Mouse (Mus musculus): ENCODE measurements around the gene Ivd. TPM values are rescaled to one million over a fixed set of nuclear protein-coding genes. Genes with fewer than 3 reads are reported as not detected.
A peak's percentile ranks its signal among the peaks of the same experiment; 100 is the strongest.

The Ivd gene
- 68.9 and 79.2 TPM in 2 replicates for polyA plus RNA-seq (2015; fragmentation: Nextera tagmentation; extraction: Ambion mirVana)

DNA sequence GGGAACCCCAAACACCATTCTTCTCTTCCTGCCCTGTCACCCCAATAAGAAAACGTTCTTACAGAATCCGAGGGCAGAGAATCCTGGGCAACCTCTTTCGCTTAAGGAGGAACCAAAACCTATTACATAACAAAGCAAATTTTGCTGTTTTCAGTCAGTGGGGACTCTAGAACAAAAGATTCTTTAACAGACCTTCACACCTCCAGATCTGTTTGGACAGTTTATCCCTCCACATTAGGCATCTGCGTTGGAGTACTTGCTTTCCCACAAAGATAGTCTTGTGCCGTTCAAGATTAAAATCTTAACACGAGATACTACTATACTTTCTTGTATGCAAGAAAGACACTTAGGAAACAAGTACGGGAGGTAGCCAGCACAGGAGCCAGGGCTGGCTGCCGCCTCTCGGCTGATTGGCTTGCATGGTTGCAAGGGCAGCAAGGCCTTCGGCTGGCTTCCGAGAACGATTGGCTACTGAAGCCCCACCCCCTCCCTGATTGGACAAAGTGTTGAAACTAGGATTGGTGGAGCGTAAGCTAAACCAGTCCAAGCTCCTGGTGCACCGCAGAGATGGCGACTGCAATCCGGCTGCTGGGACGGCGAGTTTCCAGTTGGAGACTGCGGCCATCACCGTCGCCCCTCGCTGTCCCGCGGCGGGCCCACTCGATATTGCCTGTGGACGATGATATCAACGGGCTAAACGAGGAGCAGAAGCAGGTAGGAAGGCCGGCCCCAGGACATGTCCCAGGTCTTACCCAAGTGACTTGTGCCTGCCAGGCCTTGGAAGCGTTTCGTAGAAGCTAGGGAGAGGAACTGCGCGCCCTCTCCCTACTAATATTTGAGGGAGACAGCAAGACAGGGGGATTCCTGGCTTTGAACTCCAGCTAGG is at the start of gene Ivd:
Gene Ivd, plus strand, starts transcription at position 501 of the 886 bp plus-strand sequence.
- peak; percentile 98 for ATAC-seq (replicated peaks; ENCODE audit: low FRiP score, low read depth)
- Histone ChIP-seq H3K27ac (peak within 1 kb of the TSS; percentile 54; the same call in 1 of the 2 replicates), H3K4me1 (replicated peaks; ENCODE audit: insufficient read depth, low read length) (peaks cover 8% of the 10 kb centered on the region; the same call in 1 of the 2 replicates), H3K4me3 (replicated peaks; ENCODE audit: low read depth, low read length) (peak within 1 kb of the TSS; percentile 65), H3K36me3 (ENCODE audit: insufficient read depth, low read length) (no peaks in the 10 kb centered on the region), H3K4me2 (ENCODE audit: low read length) (peak within 1 kb of the TSS; percentile 85), H3K9ac (ENCODE audit: low read depth, low read length) (peak within 1 kb of the TSS; percentile 74), H3K27me3 (ENCODE audit: insufficient read depth, low read length) (no peaks in the 10 kb centered on the region), H3K9me3 (replicated peaks; ENCODE audit: low read length) (no peaks in the 10 kb centered on the region)
- under 1% methylated on average over 34 of the region's 34 CpGs for WGBS
- no peak for TF ChIP-seq CTCF (IDR thresholded peaks at IDR 0.05; ENCODE audit: low read depth)
- DNase-seq (ENCODE audit: low spot score) = peak; percentile 95

DNA sequence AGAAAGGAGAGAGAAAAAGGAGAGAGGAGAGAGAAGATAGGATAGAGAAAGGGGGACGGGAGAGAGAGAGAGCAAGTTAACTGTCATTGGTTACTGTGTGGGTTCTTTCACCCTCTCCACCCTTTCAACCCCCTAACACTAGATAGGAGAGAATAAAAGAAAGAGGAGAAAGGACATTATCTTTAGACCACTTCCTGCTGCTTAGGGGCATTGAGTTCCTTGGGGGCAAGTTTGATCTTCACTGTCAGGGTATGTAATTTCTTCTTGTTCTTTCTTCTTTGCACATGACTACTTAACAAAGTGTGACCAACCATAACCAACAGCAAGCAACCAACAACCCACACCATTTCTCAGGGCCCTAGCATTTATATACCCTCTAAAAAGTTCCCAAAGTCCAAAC is 49.0 kb upstream of the Ivd start:
- Histone ChIP-seq H3K36me3 (ENCODE audit: insufficient read depth, low read length) (0 out of 2 replicates have a peak, but pooled peaks cover 4% of the 10 kb centered on the region), H3K4me1 (replicated peaks; ENCODE audit: insufficient read depth, low read length) (no peaks in the 10 kb centered on the region; the same call in 1 of the 2 replicates), H3K27me3 (ENCODE audit: insufficient read depth, low read length) (no peaks in the 10 kb centered on the region), H3K4me2 (ENCODE audit: low read length) (no peak overlapping the region), H3K4me3 (replicated peaks; ENCODE audit: low read depth, low read length) (no peak overlapping the region), H3K9me3 (replicated peaks; ENCODE audit: low read length) (no peaks in the 10 kb centered on the region), H3K9ac (ENCODE audit: low read depth, low read length) (no peak overlapping the region), H3K27ac (no peak overlapping the region)
- TF ChIP-seq CTCF (IDR thresholded peaks at IDR 0.05; ENCODE audit: low read depth) = no peak
- 69% methylated on average over 1 of the region's 1 CpGs for WGBS
- DNase-seq (ENCODE audit: low spot score) (no peak), ATAC-seq (replicated peaks; ENCODE audit: low FRiP score, low read depth) (no peak)

DNA sequence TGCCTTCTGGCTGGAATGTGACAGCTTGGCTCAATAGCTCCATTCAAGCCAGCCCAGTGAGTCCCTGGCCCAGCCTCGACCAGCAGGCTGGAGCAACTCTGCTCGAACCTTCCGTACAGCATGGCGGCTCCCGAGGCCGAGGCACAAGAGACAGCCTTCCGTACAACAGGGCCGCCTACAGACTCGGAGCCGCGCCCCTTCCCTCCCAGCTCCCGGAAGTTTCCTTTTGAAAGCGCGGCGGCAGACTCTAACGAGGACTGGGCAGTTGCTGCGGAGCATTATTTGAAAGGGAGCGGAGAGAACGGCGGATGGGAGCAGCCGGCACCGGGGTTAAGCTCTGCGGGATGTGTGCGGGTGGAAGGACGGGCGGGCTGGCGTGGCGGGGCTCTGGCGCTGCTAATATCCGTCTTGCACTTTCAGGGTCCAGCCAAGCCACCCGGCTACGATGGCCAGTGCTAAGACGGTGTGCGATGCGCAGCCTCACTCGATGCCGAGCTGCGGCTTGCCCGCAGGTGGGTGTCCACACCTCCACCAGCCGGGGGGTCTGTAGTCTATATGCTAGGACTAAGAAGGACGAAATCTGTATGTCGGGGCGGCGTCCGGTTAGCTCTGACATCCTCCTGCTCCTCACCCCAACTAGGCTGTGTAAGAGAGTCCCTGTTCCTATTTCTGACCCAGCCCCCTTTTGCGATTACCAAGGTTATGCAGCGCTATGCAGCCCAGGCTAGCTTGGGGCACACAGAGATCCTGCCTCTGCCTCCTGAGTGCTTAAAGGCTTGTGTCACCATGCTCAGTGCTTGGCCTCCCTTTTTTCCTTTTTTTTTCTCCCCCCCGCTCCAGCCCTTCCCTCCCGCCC is 47.5 kb upstream of the Ivd start, which contains the start of gene Knstrn:
Gene Knstrn, plus strand, starts transcription at position 23 of the 856 bp plus-strand sequence.
- peak within 1 kb of the TSS; percentile 67 for H3K9ac ChIP-seq (ENCODE audit: low read depth, low read length)
- H3K27ac ChIP-seq = no peak within 1 kb of the TSS
- H3K4me3 ChIP-seq (replicated peaks; ENCODE audit: low read depth, low read length) = peak within 1 kb of the TSS; percentile 72
- H3K4me2 ChIP-seq (ENCODE audit: low read length) = peak within 1 kb of the TSS; percentile 88
- H3K9me3 ChIP-seq (replicated peaks; ENCODE audit: low read length) = no peaks in the 10 kb centered on the region
- no peaks in the 10 kb centered on the region for H3K27me3 ChIP-seq (ENCODE audit: insufficient read depth, low read length)
- WGBS = under 1% methylated on average over 49 of the region's 49 CpGs
- no peak; the same call in 1 of the 2 replicates for TF ChIP-seq CTCF (IDR thresholded peaks at IDR 0.05; ENCODE audit: low read depth)
- peak; percentile 85 for ATAC-seq (replicated peaks; ENCODE audit: low FRiP score, low read depth)
- peaks cover 10% of the 10 kb centered on the region; the same call in 1 of the 2 replicates for H3K36me3 ChIP-seq (ENCODE audit: insufficient read depth, low read length)
- DNase-seq (ENCODE audit: low spot score) = peak; percentile 97
- H3K4me1 ChIP-seq (replicated peaks; ENCODE audit: insufficient read depth, low read length) = no peaks in the 10 kb centered on the region; the same call in 1 of the 2 replicates

DNA sequence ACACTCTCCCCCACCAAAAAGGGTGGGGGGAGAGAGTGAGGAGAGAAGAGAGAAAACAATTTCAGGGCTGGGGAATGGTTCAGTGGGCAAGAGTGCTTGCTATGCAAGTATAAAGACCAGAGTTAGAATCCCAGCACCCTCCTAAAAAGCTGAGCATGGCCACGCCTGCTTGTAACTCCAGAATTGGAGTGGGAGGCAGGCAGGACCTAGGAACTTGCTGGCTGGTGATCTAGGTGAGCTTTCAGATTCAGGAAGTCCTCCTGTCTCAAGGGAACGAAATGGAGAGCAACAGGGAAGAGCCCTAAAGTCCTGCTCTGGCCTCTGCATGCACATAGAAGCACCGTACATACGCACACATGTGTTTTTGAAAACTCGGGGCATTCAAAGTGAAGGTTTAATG is 39.0 kb upstream of the Ivd start:
- 89% methylated on average over 5 of the region's 5 CpGs for WGBS
- H3K4me2 ChIP-seq (ENCODE audit: low read length) = no peak overlapping the region
- DNase-seq (ENCODE audit: low spot score) (no peak), ATAC-seq (replicated peaks; ENCODE audit: low FRiP score, low read depth) (no peak)
- H3K36me3 ChIP-seq (ENCODE audit: insufficient read depth, low read length) = peaks cover 15% of the 10 kb centered on the region; the same call in 1 of the 2 replicates
- no peak overlapping the region for H3K27ac ChIP-seq
- no peaks in the 10 kb centered on the region for H3K27me3 ChIP-seq (ENCODE audit: insufficient read depth, low read length)
- H3K4me1 ChIP-seq (replicated peaks; ENCODE audit: insufficient read depth, low read length) = no peaks in the 10 kb centered on the region
- no peak overlapping the region for H3K9ac ChIP-seq (ENCODE audit: low read depth, low read length)
- TF ChIP-seq CTCF (IDR thresholded peaks at IDR 0.05; ENCODE audit: low read depth) = no peak
- H3K4me3 ChIP-seq (replicated peaks; ENCODE audit: low read depth, low read length) = no peak overlapping the region
- H3K9me3 ChIP-seq (replicated peaks; ENCODE audit: low read length) = no peaks in the 10 kb centered on the region

DNA sequence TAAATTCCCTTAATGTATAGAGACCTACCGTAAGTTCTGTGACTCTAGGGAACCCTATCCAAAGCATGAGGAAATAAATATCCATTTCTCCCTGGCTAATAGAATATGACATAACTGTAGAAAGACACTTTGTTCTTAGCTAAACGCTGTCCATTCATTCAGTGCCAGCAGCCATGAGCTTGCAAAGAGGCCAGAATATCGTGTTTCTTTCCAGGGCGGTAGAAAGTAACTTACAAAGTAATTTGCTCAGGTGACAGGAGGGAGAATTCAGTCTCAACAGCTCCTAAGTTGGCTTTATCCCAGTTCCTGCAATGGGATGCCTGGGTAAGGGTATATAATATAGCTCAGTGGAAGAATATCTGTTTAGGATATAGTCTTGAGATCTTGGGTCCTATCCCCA is 37.4 kb upstream of the Ivd start:
- no peak for TF ChIP-seq CTCF (IDR thresholded peaks at IDR 0.05; ENCODE audit: low read depth)
- ATAC-seq (replicated peaks; ENCODE audit: low FRiP score, low read depth) = no peak
- Histone ChIP-seq H3K4me3 (replicated peaks; ENCODE audit: low read depth, low read length) (no peak overlapping the region), H3K9me3 (replicated peaks; ENCODE audit: low read length) (no peaks in the 10 kb centered on the region), H3K27ac (no peak overlapping the region), H3K9ac (ENCODE audit: low read depth, low read length) (no peak overlapping the region), H3K4me2 (ENCODE audit: low read length) (no peak overlapping the region), H3K27me3 (ENCODE audit: insufficient read depth, low read length) (no peaks in the 10 kb centered on the region), H3K36me3 (ENCODE audit: insufficient read depth, low read length) (peaks cover 14% of the 10 kb centered on the region; the same call in 1 of the 2 replicates), H3K4me1 (replicated peaks; ENCODE audit: insufficient read depth, low read length) (no peaks in the 10 kb centered on the region)
- DNase-seq (ENCODE audit: low spot score) = no peak
- WGBS = 90% methylated on average over 4 of the region's 4 CpGs

DNA sequence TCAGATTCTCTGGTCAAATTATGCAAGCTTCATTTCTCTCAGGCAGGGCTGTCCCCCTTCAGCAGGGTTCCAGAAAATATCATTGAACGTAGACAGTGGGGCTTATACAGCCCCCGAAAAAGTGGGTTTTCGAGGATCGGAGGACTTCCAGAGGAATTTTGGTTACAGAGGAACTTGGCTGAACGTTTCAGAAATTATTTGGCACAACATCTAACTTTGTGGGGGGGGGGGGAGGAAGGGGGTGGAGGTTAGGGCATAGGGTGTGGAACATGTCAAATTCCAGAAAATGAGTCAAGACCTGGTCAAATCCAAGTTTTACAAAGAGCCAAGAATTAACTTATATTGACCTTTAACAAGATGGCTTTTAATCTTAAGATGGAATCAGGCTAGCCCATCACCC is 32.7 kb upstream of the Ivd start:
- WGBS = 85% methylated on average over 5 of the region's 5 CpGs
- H3K36me3 ChIP-seq (ENCODE audit: insufficient read depth, low read length) = peaks cover 23% of the 10 kb centered on the region; the same call in 1 of the 2 replicates
- H3K27me3 ChIP-seq (ENCODE audit: insufficient read depth, low read length) = no peaks in the 10 kb centered on the region
- TF ChIP-seq CTCF (IDR thresholded peaks at IDR 0.05; ENCODE audit: low read depth) = no peak
- no peak overlapping the region for H3K27ac ChIP-seq
- no peak overlapping the region for H3K9ac ChIP-seq (ENCODE audit: low read depth, low read length)
- H3K4me2 ChIP-seq (ENCODE audit: low read length) = no peak overlapping the region
- ATAC-seq (replicated peaks; ENCODE audit: low FRiP score, low read depth) = no peak
- H3K9me3 ChIP-seq (replicated peaks; ENCODE audit: low read length) = no peaks in the 10 kb centered on the region
- H3K4me1 ChIP-seq (replicated peaks; ENCODE audit: insufficient read depth, low read length) = no peaks in the 10 kb centered on the region
- no peak overlapping the region for H3K4me3 ChIP-seq (replicated peaks; ENCODE audit: low read depth, low read length)
- no peak for DNase-seq (ENCODE audit: low spot score)
